Mouse (Mus musculus) liver, embryonic 15.5 days (tissue): ENCODE results near the gene Usp43. TPM values are rescaled to one million over a fixed set of nuclear protein-coding genes. Genes with fewer than 3 reads are reported as not detected.

ENCODE experiments used
- ATAC-seq: fragments of 200-750 bp; cut with Nextera tagmentation; 2 replicates; pipeline ENCODE4 v1.8.0; 2017; ENCODE audit warnings: moderate number of reproducible peaks, mild to moderate bottlenecking, moderate library complexity; ENCODE audit not compliant: insufficient read depth
- H3K27ac ChIP-seq: fragments of 300-500 bp; sonication (generic); replicated peaks from 2 replicates; pipeline ENCODE4 v1.5.1; 2015; ENCODE audit warnings: mild to moderate bottlenecking, inconsistent platforms
- H3K27me3 ChIP-seq: fragments of 300-500 bp; sonication (generic); 2 replicates; pipeline ENCODE4 v1.6.1; 2015; ENCODE audit warnings: mild to moderate bottlenecking, inconsistent platforms
- H3K36me3 ChIP-seq: fragments of 300-500 bp; sonication (generic); replicated peaks from 2 replicates; pipeline ENCODE4 v1.6.1; 2015; ENCODE audit warnings: moderate library complexity, mild to moderate bottlenecking, inconsistent platforms
- H3K4me1 ChIP-seq: fragments of 300-500 bp; sonication (generic); replicated peaks from 2 replicates; pipeline ENCODE4 v1.6.1; 2015; ENCODE audit warnings: inconsistent platforms
- H3K4me2 ChIP-seq: fragments of 300-500 bp; sonication (generic); 2 replicates; pipeline ENCODE4 v1.6.1; 2015; ENCODE audit warnings: moderate library complexity, mild to moderate bottlenecking, inconsistent platforms
- H3K4me3 ChIP-seq: fragments of 300-500 bp; sonication (generic); replicated peaks from 2 replicates; pipeline ENCODE4 v1.5.1; 2015; ENCODE audit warnings: mild to moderate bottlenecking, inconsistent platforms
- H3K9ac ChIP-seq: fragments of 300-500 bp; sonication (generic); 2 replicates; pipeline ENCODE4 v1.6.1; 2015; ENCODE audit warnings: moderate library complexity, mild to moderate bottlenecking, inconsistent platforms
- H3K9me3 ChIP-seq: fragments of 300-500 bp; sonication (generic); replicated peaks from 2 replicates; pipeline ENCODE4 v1.6.1; 2016; ENCODE audit warnings: inconsistent platforms
- WGBS: fragments of 180-500 bp; shearing (Covaris S2); methylation state at CpG from one replicate; pipeline ENCODE4 v1.1.7; 2015; ENCODE audit warnings: mixed read lengths; ENCODE audit not compliant: insufficient replicate concordance; 5-methylcytosine and 5-hydroxymethylcytosine counted together
- polyA plus RNA-seq: library from polyadenylated mRNA; unstranded; fragments of >200 nt; fragmentation: Nextera tagmentation; extraction: Ambion mirVana; gene quantifications from 2 replicates; pipeline ENCODE4 v1.2.1, GENCODE M21; 2015

Usp43 gene
- polyA plus RNA-seq, 1 experiment from 2014 or later, result not detected

DNA sequence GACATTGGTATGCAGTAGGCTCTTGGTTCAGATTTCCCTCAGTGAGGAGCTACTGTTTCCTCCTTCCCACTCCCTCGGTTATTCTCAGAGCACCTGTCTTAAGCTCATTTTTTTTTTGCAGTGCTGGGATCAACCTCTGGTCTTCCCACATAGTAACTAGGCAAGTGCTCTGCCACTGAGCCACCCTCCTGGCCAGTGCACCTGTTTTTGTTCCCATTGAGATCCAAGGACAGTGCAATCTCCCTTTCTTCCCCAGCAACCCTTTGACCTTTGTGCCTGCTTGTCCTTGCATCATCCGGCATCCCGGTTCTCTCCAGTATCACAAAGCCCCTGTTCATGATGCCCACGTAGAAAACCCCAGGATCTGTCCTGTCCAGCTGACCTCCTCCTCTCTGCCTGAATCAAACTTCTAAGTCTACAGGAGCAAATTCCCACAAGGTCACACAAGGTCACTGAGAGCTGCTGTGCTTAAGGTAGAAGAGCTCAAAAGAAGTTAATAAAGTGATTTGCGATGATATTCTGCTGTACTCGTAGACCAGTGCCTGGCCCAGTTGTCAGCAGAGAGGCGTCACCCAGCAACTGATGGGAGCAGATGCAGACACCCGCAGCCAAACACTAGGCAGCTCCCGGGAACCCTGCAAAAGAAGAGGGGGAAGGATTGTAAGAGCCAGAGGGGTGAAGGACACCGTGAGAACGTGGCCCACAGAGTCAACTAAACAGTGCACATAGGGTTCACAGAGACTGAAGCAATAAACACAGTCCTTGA is 114.9 kb downstream of the Usp43 start:
- Histone ChIP-seq H3K4me3 (no peak overlapping the region), H3K4me1 (no peaks in the 10 kb centered on the region), H3K27me3 (no peaks in the 10 kb centered on the region), H3K27ac (no peak overlapping the region), H3K9ac (no peak overlapping the region), H3K4me2 (no peak overlapping the region), H3K9me3 (no peaks in the 10 kb centered on the region), H3K36me3 (no peaks in the 10 kb centered on the region)
- no peak for ATAC-seq
- WGBS, result 60% methylated on average over 11 of the region's 11 CpGs

DNA sequence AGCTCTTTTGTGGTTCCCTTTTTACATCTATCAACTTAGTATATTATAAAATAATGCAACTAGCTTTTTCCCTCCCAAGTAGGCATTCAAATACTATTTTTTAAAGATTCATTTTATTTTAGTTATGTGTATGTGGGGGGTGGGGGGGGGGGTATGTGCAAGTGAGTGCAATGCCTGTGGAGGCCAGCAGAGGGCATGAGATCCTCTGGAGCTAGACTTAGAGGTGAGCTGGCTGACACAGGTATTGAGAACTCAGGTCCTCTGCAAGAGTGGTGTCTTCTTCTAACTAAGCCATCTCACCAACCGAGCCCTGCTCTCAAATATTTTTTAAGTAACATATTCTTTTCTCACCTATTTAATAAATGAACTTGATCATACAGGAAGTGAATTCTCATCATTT is 116.4 kb downstream of the Usp43 start:
- 61% methylated on average over 1 of the region's 1 CpGs for WGBS

More for the DNA sequence above, 116.4 kb downstream of the Usp43 start:
- H3K27me3 ChIP-seq, result no peaks in the 10 kb centered on the region
- H3K4me2 ChIP-seq, result no peak overlapping the region
- H3K36me3 ChIP-seq, result no peaks in the 10 kb centered on the region
- H3K9me3 ChIP-seq, result no peaks in the 10 kb centered on the region
- no peak overlapping the region for H3K4me3 ChIP-seq
- H3K27ac ChIP-seq, result no peak overlapping the region
- no peak overlapping the region for H3K9ac ChIP-seq
- ATAC-seq, result no peak
- no peaks in the 10 kb centered on the region for H3K4me1 ChIP-seq

Other genes starting within 250 kb of the Usp43 start
- gene Rcvrn, start 226.8 kb downstream of the Usp43 start, polyA plus RNA-seq, result not detected in 2 replicates
- gene Glp2r, start 151.0 kb downstream of the Usp43 start, polyA plus RNA-seq, result 0.31 and 0.36 TPM in 2 replicates
- not detected in 2 replicates for gene Gsg1l2, start 147.5 kb downstream of the Usp43 start, polyA plus RNA-seq
- gene Dhrs7c, start 124.0 kb downstream of the Usp43 start, polyA plus RNA-seq, result 0.75 and 1.2 TPM in 2 replicates
- gene Cfap52, start 43.5 kb upstream of the Usp43 start, polyA plus RNA-seq, result not detected in 2 replicates
- gene Stx8, start 44.0 kb upstream of the Usp43 start, polyA plus RNA-seq, result 17.3 and 20.0 TPM in 2 replicates